Comparison of ENCODE assay signal across 24 mouse cellular contexts in the genomic region with DNA sequence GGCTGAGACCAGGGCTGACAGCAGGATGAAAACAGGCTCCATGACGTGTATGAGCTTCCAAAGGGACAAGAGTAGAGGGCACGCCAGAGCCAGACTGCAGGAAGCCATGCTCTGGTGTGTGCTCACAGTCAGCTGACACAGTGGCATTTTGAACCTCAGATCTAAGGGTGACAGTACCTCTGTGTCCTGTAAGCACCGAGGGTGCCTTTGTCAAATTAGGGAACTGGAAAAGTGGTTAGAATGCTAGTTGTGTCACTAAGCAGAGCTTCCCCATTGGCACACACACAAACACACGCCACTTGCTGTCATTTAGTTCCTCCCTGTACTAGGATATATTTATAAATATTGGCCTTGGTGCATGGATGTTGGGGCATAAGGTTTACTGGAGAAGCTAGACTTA.
A peak's percentile ranks its signal among the peaks of the same experiment; 100 is the strongest.
DNase-seq lines count a peak whose midpoint lies in the region; ATAC-seq and TF ChIP-seq lines count a peak whose summit lies in the region.
"Had no signal": no experiment of that assay in that cellular context is flagged by ENCODE, and none has a peak within 500 bp of the region (broad histone marks: within the 10 kb centered on the region; RNA-seq: fewer than 3 reads in every experiment).

No protein-coding gene starts in this region.

- DNase-seq in 416B (ENCODE audit: low read depth) = peak; percentile 3
- DNase-seq in CH12.LX (ENCODE audit: extremely low read depth) = peak; percentile 37
- no peak for DNase-seq in retina, embryonic 14.5 days (ENCODE audit: low spot score)
- no peak for DNase-seq in spleen, adult 12 weeks (ENCODE audit: low spot score)
- DNase-seq in kidney, postnatal 10 days = no peak
- DNase-seq: adrenal gland, postnatal 14 days; B cell, adult 2 months; cerebellum, adult 11-12 months; cerebellum, adult 9-10 months; cerebellum, postnatal 36 days; gastrocnemius, adult 2 months; gastrocnemius, postnatal 25 days; heart, adult 11 months; heart, postnatal 36 days had no signal

- peaks cover 0 to 7% of the 10 kb centered on the region in 2 experiments; a peak in 2 of 4 replicates for H3K4me1 ChIP-seq in CH12.LX (ENCODE audit: control insufficient read depth in 1 of 2, insufficient read depth in 2 of 2)
- H3K4me1 ChIP-seq: embryonic facial prominence, embryonic 10.5 days; hindbrain, embryonic 12.5 days had no signal

- no peak for TF ChIP-seq CTCF in CH12.LX (conservative IDR thresholded peaks at IDR 0.05 in 1 of 2, IDR thresholded peaks at IDR 0.05 in 1 of 2; ENCODE audit: low read depth in 2 of 2, low read length in 2 of 2)

- H3K27me3 ChIP-seq in CH12.LX (replicated peaks) = no peaks in the 10 kb centered on the region
- H3K27me3 ChIP-seq: forebrain, embryonic 13.5 days; heart, embryonic 13.5 days; hindbrain, embryonic 12.5 days; Patski had no signal

- ATAC-seq in hematopoietic stem cell, adult 5-6 weeks (replicated peaks in 1 of 2; ENCODE audit: insufficient read depth in 1 of 2, low FRiP score in 2 of 2, low TSS enrichment in 1 of 2, low read depth in 1 of 2, poor library complexity in 2 of 2, severe bottlenecking in 2 of 2) = peak; percentile 91 to 93
- peak; percentile 69; the same call in 1 of the 2 replicates for ATAC-seq in monocyte, adult 5-6 weeks (replicated peaks; ENCODE audit: insufficient number of reproducible peaks, low FRiP score, low TSS enrichment, poor library complexity, severe bottlenecking)
- ATAC-seq: activated CD4-positive, CD25-positive, alpha-beta regulatory T cell, adult 4 months; CD4-positive, CD25-positive, alpha-beta regulatory T cell, adult 4 months; forebrain, embryonic 13.5 days; hindbrain, embryonic 16.5 days; Patski had no signal

- no peak overlapping the region for H3K4me2 ChIP-seq in CH12.LX (ENCODE audit: insufficient read depth, low read depth, poor library complexity, severe bottlenecking)
- H3K4me2 ChIP-seq: heart, embryonic 13.5 days; hindbrain, embryonic 12.5 days had no signal

- TF ChIP-seq POLR2A in CH12.LX (IDR thresholded peaks at IDR 0.05; ENCODE audit: low read depth, low read length) = no peak

- in situ Hi-C loops in CH12.LX (cut with MboI; ENCODE audit: low pct_ligation_motif_present, low pct_unique_long_range_greater_than_20kb, low sequenced_read_pairs) = loop anchor here (25.0 kb wide), 3 partner anchors 352 to 1177 kb away; no protein-coding TSS in a partner anchor

- H3K9me3 ChIP-seq in CH12.LX (replicated peaks; ENCODE audit: low read length) = no peaks in the 10 kb centered on the region
- H3K9me3 ChIP-seq: embryonic facial prominence, embryonic 10.5 days; forebrain, embryonic 13.5 days; heart, embryonic 13.5 days; hindbrain, embryonic 12.5 days had no signal

- no peak overlapping the region for H3K9ac ChIP-seq in CH12.LX (ENCODE audit: insufficient read depth, low read depth)
- H3K9ac ChIP-seq: forebrain, embryonic 13.5 days; heart, embryonic 13.5 days; hindbrain, embryonic 12.5 days had no signal

- TF ChIP-seq EP300 in CH12.LX (IDR thresholded peaks at IDR 0.05; ENCODE audit: low read length) = no peak

- H3K27ac ChIP-seq in CH12.LX (ENCODE audit: insufficient read depth, low read depth) = no peak overlapping the region
- H3K27ac ChIP-seq: embryonic facial prominence, embryonic 10.5 days; forebrain, embryonic 13.5 days; gastrocnemius, adult 2 months; heart, embryonic 13.5 days; hindbrain, embryonic 12.5 days had no signal

- no peaks in the 10 kb centered on the region for H3K36me3 ChIP-seq in CH12.LX (replicated peaks in 1 of 2; ENCODE audit: control insufficient read depth in 1 of 2, insufficient read depth in 1 of 2, low read length in 1 of 2)
- H3K36me3 ChIP-seq: embryonic facial prominence, embryonic 10.5 days; heart, embryonic 13.5 days; hindbrain, embryonic 12.5 days had no signal

- H3K79me2 ChIP-seq in CH12.LX (replicated peaks; ENCODE audit: control insufficient read depth, extremely low read depth, insufficient read depth, poor library complexity, severe bottlenecking) = no peaks in the 10 kb centered on the region

- H3K4me3 ChIP-seq in CH12.LX (replicated peaks in 1 of 3; ENCODE audit: low read depth in 2 of 3, low read length in 2 of 3, poor library complexity in 1 of 3) = no peak overlapping the region
- H3K4me3 ChIP-seq: embryonic facial prominence, embryonic 10.5 days; forebrain, embryonic 13.5 days; gastrocnemius, adult 2 months; heart, embryonic 13.5 days; hindbrain, embryonic 12.5 days had no signal

- dilution Hi-C loops in CH12.LX (cut with MboI; ENCODE audit: extremely low pct_ligation_motif_present, extremely low pct_unique_long_range_greater_than_20kb, low sequenced_read_pairs) = no loop called here

- no peak for TF ChIP-seq RAD21 in CH12.LX (IDR thresholded peaks at IDR 0.05; ENCODE audit: low read depth, low read length)

TF ChIP-seq in CH12.LX, 34 proteins besides CTCF, POLR2A, EP300 and RAD21:
- TF ChIP-seq SMC3 (IDR thresholded peaks at IDR 0.05; ENCODE audit: low read depth, low read length) (no peak), JUND (conservative IDR thresholded peaks at IDR 0.05; ENCODE audit: low read depth, low read length) (no peak), SIN3A (IDR thresholded peaks at IDR 0.05; ENCODE audit: low read length) (no peak), E2F4 (IDR thresholded peaks at IDR 0.05; ENCODE audit: insufficient replicate concordance, low read depth, low read length) (no peak), NRF1 (IDR thresholded peaks at IDR 0.05; ENCODE audit: low read depth, low read length) (no peak), PAX5 (IDR thresholded peaks at IDR 0.05; ENCODE audit: low read length) (no peak), CHD2 (IDR thresholded peaks at IDR 0.05; ENCODE audit: low read length) (no peak), USF2 (conservative IDR thresholded peaks at IDR 0.05; ENCODE audit: low read depth, low read length) (no peak), MEF2A (IDR thresholded peaks at IDR 0.05; ENCODE audit: borderline replicate concordance, low read depth, low read length) (no peak), ETS1 (conservative IDR thresholded peaks at IDR 0.05; ENCODE audit: low read depth, low read length) (no peak), GABPA (IDR thresholded peaks at IDR 0.05; ENCODE audit: insufficient replicate concordance, low read depth, low read length) (no peak), NELFE (IDR thresholded peaks at IDR 0.05; ENCODE audit: low read depth, low read length) (no peak), POLR2AphosphoS2 (IDR thresholded peaks at IDR 0.05; ENCODE audit: low read depth, low read length) (no peak), CHD1 (IDR thresholded peaks at IDR 0.05; ENCODE audit: low read depth, low read length) (no peak), BHLHE40 (IDR thresholded peaks at IDR 0.05; ENCODE audit: low read depth, low read length) (no peak), USF1 (IDR thresholded peaks at IDR 0.05; ENCODE audit: low read depth, low read length) (no peak), MAZ (IDR thresholded peaks at IDR 0.05; ENCODE audit: low read depth, low read length) (no peak)

Comparison
In these comparisons a context has a peak if more than half of its experiments do, and no peak if none do; other contexts are left out.
1. DNase-seq: peak in 416B (single experiment) and CH12.LX (single experiment); none in retina, embryonic 14.5 days (single experiment), spleen, adult 12 weeks (single experiment) and kidney, postnatal 10 days (single experiment).